Mouse (Mus musculus) lung, embryonic 16.5 days (tissue): ENCODE results near the gene Krtap10-4. TPM values are rescaled to one million over a fixed set of nuclear protein-coding genes. Genes with fewer than 3 reads are reported as not detected.

Source experiments
- ATAC-seq: fragments of 200-750 bp; cut with Nextera tagmentation; 2 replicates; pipeline ENCODE4 v1.8.0; 2017; ENCODE audit warnings: low read depth, mild to moderate bottlenecking, moderate library complexity
- H3K27ac ChIP-seq: fragments of 300-500 bp; sonication (generic); 2 replicates; pipeline ENCODE4 v1.5.1; 2014; ENCODE audit warnings: mild to moderate bottlenecking, control low read depth, low read length
- H3K27me3 ChIP-seq: fragments of 300-500 bp; sonication (generic); 2 replicates; pipeline ENCODE4 v1.6.1; 2014; ENCODE audit warnings: low read depth, low read length, mixed read lengths; ENCODE audit not compliant: control insufficient read depth, insufficient read depth
- H3K36me3 ChIP-seq: fragments of 300-500 bp; sonication (generic); 2 replicates; pipeline ENCODE4 v1.6.1; 2014; ENCODE audit warnings: low read length; ENCODE audit not compliant: control insufficient read depth, insufficient read depth
- H3K4me1 ChIP-seq: fragments of 300-500 bp; sonication (generic); replicated peaks from 2 replicates; pipeline ENCODE4 v1.6.1; 2014; ENCODE audit warnings: low read length, mixed read lengths; ENCODE audit not compliant: control insufficient read depth, insufficient read depth
- H3K4me2 ChIP-seq: fragments of 300-500 bp; sonication (generic); 2 replicates; pipeline ENCODE4 v1.6.1; 2014; ENCODE audit warnings: low read depth, low read length, control low read depth
- H3K4me3 ChIP-seq: fragments of 300-500 bp; sonication (generic); 2 replicates; pipeline ENCODE4 v1.5.1; 2014; ENCODE audit warnings: mild to moderate bottlenecking, low read length, control low read depth
- H3K9ac ChIP-seq: fragments of 300-500 bp; sonication (generic); 2 replicates; pipeline ENCODE4 v1.6.1; 2014; ENCODE audit warnings: low read length, control low read depth
- H3K9me3 ChIP-seq: fragments of 300-500 bp; sonication (generic); 2 replicates; pipeline ENCODE4 v1.6.1; 2016; ENCODE audit warnings: low read length; ENCODE audit not compliant: control insufficient read depth
- WGBS: fragments of 180-500 bp; shearing (Covaris S2); extraction: QIAGEN DNeasy Blood & Tissue Kit; methylation state at CpG from one replicate; pipeline ENCODE4 v1.1.7; 2014; 5-methylcytosine and 5-hydroxymethylcytosine counted together
- polyA plus RNA-seq: library from polyadenylated mRNA; unstranded; fragments of >200 nt; fragmentation: Nextera tagmentation; extraction: Ambion mirVana; gene quantifications from 2 replicates; pipeline ENCODE4 v1.2.1, GENCODE M21; 2015

The Krtap10-4 gene
- polyA plus RNA-seq, 1 experiment from 2014 or later: not detected

DNA sequence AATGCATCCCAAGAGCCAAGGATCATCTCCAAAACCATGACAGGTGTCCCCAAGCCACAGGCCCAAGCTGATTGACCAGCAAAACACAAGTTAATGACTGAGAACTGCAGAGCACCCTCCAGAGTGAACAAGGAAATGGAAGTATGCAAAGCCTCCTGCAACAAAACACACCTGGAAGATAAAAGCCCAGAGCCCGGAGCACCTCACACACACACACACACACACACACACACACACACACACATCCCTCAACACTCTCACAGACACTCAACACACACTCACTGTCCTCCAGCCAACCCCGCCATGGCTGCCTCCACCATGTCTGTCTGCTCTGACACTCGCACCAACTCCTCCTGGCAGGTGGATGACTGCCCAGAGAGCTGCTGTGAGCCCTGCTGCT is 19.6 kb upstream of the Krtap10-4 start, which contains the start of gene Gm36176:
Gene Gm36176, plus strand, starts transcription at position 301 of the 400 bp plus-strand sequence.
- H3K4me3 ChIP-seq: no peak within 1 kb of the TSS
- 0 out of 2 replicates have a peak, but pooled peaks cover 2% of the 10 kb centered on the region for H3K9me3 ChIP-seq
- H3K4me1 ChIP-seq: no peaks in the 10 kb centered on the region
- 48% methylated on average over 3 of the region's 3 CpGs for whole genome bisulfite sequencing
- no peaks in the 10 kb centered on the region for H3K27me3 ChIP-seq
- no peak within 1 kb of the TSS for H3K27ac ChIP-seq
- ATAC-seq: no peak
- H3K4me2 ChIP-seq: no peak within 1 kb of the TSS
- H3K36me3 ChIP-seq: no peaks in the 10 kb centered on the region
- H3K9ac ChIP-seq: no peak within 1 kb of the TSS

DNA sequence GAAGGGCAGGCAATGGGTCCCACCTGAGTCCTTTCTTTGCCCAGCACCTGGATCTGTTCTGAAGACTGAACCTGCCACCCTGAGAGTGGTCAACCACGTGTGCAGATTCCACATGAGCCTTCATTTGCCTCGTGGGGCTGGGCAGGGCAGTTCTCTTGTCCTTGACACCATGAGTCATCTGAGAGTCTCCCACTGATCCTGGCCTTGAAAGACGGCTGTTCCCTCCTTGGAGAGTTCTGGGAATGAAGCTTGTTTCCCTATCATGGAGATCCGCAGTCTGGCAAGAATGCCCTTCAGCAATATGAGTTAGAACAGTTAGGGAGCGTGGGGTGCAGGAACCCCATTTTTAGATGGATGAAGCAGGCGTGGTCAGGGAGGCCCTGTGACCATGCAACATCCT is 12.1 kb upstream of the Krtap10-4 start:
- 65% methylated on average over 6 of the region's 6 CpGs for WGBS
- no peaks in the 10 kb centered on the region for H3K4me1 ChIP-seq
- H3K4me2 ChIP-seq: no peak overlapping the region
- H3K36me3 ChIP-seq: no peaks in the 10 kb centered on the region
- 0 out of 2 replicates have a peak, but pooled peaks cover 2% of the 10 kb centered on the region for H3K9me3 ChIP-seq
- ATAC-seq: no peak
- H3K27ac ChIP-seq: no peak overlapping the region
- no peak overlapping the region for H3K9ac ChIP-seq
- H3K27me3 ChIP-seq: no peaks in the 10 kb centered on the region
- no peak overlapping the region for H3K4me3 ChIP-seq

DNA sequence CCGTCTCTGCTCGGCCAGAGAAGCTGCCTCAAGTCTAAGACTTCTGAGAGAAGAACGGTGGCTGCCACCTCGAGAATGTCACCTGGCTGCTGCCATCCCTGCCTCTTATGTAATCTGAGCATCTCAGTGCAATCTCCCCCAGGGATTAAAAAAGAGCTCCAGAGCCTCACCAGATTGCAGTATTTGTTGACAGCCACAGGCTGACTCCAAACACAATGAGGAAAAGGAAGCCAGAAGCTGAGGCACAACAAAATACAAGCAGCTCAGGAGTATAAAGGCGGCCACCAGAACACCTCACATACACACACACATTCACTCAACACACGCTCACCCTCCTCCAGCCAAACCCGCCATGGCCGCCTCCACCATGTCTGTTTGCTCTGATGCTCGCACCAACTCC is 8.8 kb upstream of the Krtap10-4 start, which contains the start of gene Krtap10-10:
Gene Krtap10-10, plus strand, starts transcription at position 301 of the 400 bp plus-strand sequence.
- no peaks in the 10 kb centered on the region for H3K4me1 ChIP-seq
- H3K27me3 ChIP-seq: no peaks in the 10 kb centered on the region
- H3K36me3 ChIP-seq: no peaks in the 10 kb centered on the region
- no peak for ATAC-seq
- H3K27ac ChIP-seq: no peak within 1 kb of the TSS
- no peak within 1 kb of the TSS for H3K4me2 ChIP-seq
- H3K9ac ChIP-seq: no peak within 1 kb of the TSS
- no peaks in the 10 kb centered on the region for H3K9me3 ChIP-seq
- H3K4me3 ChIP-seq: no peak within 1 kb of the TSS
- WGBS: 50% methylated on average over 9 of the region's 9 CpGs

DNA sequence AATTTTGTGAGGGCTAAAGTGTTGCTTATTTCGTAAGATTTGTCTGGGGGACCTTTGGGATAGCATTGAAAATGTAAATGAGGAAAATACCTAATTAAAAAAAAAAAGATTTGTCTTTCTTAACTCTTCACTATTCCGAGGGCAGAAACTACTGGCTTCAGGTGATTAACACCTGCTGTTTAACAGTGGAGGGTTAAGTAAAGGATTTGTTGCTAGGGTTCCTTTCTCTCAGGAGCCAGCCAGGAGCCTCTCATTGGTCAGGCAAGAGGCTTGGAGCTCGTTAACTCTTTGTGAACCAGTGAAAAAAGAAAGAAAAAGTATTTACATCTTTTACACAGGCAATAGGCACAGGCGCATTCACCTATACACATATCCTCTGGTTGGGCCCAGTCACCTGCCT is 7.7 kb downstream of the Krtap10-4 start:
- Histone ChIP-seq H3K4me3 (no peak overlapping the region), H3K27ac (no peak overlapping the region), H3K36me3 (no peaks in the 10 kb centered on the region), H3K4me2 (no peak overlapping the region), H3K9ac (no peak overlapping the region), H3K4me1 (no peaks in the 10 kb centered on the region), H3K27me3 (no peaks in the 10 kb centered on the region), H3K9me3 (no peaks in the 10 kb centered on the region)
- no peak for ATAC-seq
- 35% methylated on average over 4 of the region's 4 CpGs for WGBS

DNA sequence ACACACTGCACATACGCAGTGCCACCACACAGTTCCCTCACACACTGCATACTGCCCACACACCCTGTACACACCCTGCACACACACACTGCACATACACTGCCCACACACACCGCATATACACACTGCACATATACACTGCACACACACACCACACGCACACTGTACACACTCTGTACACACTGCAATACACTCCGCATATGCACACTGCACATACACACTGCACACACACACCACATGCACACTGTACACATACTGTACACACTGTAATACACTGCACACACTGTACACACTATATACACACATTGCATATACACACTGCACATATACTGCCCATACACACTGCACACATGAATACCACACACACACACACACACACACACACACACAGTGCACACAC is 8.4 kb downstream of the Krtap10-4 start:
- Histone ChIP-seq H3K4me1 (no peaks in the 10 kb centered on the region), H3K4me2 (no peak overlapping the region), H3K9ac (no peak overlapping the region), H3K4me3 (no peak overlapping the region), H3K36me3 (no peaks in the 10 kb centered on the region), H3K9me3 (no peaks in the 10 kb centered on the region), H3K27me3 (no peaks in the 10 kb centered on the region), H3K27ac (no peak overlapping the region)
- WGBS: 96% methylated on average over 4 of the region's 4 CpGs
- no peak for ATAC-seq

DNA sequence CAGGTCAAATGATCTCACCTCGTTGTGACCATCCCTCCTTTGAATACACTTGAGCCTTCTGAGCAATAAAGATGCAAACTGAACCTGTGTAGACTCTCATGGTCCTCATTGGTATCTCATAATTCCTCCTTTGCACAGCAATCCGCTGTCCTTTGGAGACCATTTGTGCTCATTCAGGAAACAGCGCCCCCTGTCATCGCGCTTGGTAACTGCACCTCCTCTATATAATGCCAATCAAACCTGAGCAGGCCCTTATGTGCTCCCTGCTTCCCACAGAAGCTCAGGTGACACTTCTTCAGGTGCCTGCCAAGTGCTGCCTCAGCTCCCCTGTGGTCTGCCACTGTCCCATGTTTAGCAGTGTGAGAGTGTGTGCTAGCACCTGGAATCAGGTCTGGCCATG is 11.4 kb downstream of the Krtap10-4 start:
- H3K4me2 ChIP-seq: no peak overlapping the region
- H3K36me3 ChIP-seq: no peaks in the 10 kb centered on the region
- no peaks in the 10 kb centered on the region for H3K9me3 ChIP-seq
- no peak overlapping the region for H3K4me3 ChIP-seq
- no peaks in the 10 kb centered on the region for H3K4me1 ChIP-seq
- H3K27me3 ChIP-seq: no peaks in the 10 kb centered on the region
- 24% methylated on average over 5 of the region's 5 CpGs for WGBS
- no peak for ATAC-seq
- no peak overlapping the region for H3K9ac ChIP-seq
- no peak overlapping the region for H3K27ac ChIP-seq

DNA sequence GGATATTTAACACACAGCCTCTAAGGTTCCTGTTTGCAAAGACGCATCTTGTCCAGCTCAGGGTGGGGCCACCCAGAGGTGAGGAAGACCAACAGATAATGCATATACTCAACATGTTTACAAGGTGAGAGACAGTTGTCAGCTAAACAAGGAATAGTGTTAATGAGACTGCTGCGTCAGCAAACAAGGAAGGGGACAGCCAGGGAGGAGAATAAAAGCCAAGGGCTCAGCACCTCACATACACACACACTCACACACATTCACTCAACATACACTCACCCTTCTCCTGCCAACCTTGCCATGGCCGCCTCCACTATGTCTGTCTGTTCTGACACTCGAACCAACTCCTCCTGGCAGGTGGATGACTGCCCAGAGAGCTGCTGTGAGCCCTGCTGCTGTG is 12.5 kb downstream of the Krtap10-4 start, which contains the start of gene Gm2696:
Gene Gm2696, plus strand, starts transcription at position 301 of the 400 bp plus-strand sequence.
- Histone ChIP-seq H3K4me3 (no peak within 1 kb of the TSS), H3K36me3 (no peaks in the 10 kb centered on the region), H3K9ac (no peak within 1 kb of the TSS), H3K9me3 (no peaks in the 10 kb centered on the region; the same call in 1 of the 2 replicates), H3K27me3 (no peaks in the 10 kb centered on the region), H3K4me2 (no peak within 1 kb of the TSS), H3K4me1 (no peaks in the 10 kb centered on the region), H3K27ac (no peak within 1 kb of the TSS)
- 12% methylated on average over 4 of the region's 4 CpGs for WGBS
- ATAC-seq: no peak

DNA sequence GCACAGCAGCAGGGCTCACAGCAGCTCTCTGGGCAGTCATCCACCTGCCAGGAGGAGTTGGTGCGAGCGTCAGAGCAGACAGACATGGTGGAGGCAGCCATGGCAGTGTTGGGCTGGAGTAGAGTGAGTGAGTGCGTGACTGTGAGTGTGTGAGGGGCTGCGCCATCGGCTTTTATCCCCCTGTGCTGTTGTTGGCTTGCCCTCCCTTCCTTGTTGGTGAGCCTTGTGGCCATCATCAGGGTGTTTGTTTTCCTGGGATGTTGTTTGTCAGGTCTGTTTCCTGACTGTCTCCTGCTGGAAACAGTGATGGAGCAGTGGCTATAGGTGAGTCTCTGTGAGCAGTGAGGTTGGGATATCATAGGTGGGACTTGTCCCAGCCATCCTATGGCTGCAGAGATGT is 15.2 kb downstream of the Krtap10-4 start, which contains the start of gene Gm9507:
Gene Gm9507, minus strand, starts transcription at position 101 of the 400 bp plus-strand sequence.
- no peak within 1 kb of the TSS for H3K9ac ChIP-seq
- H3K27ac ChIP-seq: no peak within 1 kb of the TSS
- H3K4me3 ChIP-seq: no peak within 1 kb of the TSS
- ATAC-seq: no peak
- no peaks in the 10 kb centered on the region for H3K36me3 ChIP-seq
- no peaks in the 10 kb centered on the region for H3K4me1 ChIP-seq
- H3K9me3 ChIP-seq: no peaks in the 10 kb centered on the region; the same call in 1 of the 2 replicates
- no peaks in the 10 kb centered on the region for H3K27me3 ChIP-seq
- H3K4me2 ChIP-seq: no peak within 1 kb of the TSS
- WGBS: 34% methylated on average over 4 of the region's 5 CpGs

DNA sequence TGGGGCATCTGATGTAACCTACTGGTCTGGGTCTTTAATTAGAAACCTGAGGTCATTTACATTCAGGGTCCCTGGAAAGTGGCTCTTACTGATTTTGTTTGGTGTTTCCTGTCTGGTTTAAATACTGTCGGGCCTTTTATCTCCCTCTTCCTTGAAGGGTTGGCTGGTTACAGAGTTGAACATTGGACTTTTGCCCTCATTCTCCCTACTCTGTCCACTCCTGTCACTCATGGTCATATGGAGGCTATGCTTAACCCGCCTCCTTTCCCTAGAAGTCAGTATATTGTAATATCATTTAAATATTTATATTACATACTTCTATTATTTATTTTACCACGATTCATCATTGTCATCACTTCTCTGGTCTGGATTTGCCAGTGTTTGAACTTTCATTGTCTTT is 22.8 kb downstream of the Krtap10-4 start:
- Histone ChIP-seq H3K9ac (no peak overlapping the region), H3K4me2 (no peak overlapping the region), H3K9me3 (no peaks in the 10 kb centered on the region), H3K27me3 (no peaks in the 10 kb centered on the region), H3K4me1 (no peaks in the 10 kb centered on the region), H3K36me3 (no peaks in the 10 kb centered on the region), H3K4me3 (no peak overlapping the region), H3K27ac (no peak overlapping the region)
- peak; percentile 59 for ATAC-seq
- WGBS: 33% methylated on average over 3 of the region's 3 CpGs
